Mouse (Mus musculus): ENCODE data around the gene Pi4kb.

Gene Pi4kb

GRCm38 (mm10) chr3:94958295-94958694 lies 16.2 kb upstream of the Pi4kb start:
- DNase-seq, result no peak

GRCm38 (mm10) chr3:94959871-94960270 lies 14.7 kb upstream of the Pi4kb start:
- no peak for DNase-seq

- no peak for DNase-seq
Observed at GRCm38 (mm10) chr3:94960322-94960721, 14.2 kb upstream of the Pi4kb start.

- DNase-seq, result no peak
Observed at GRCm38 (mm10) chr3:94964989-94965388, 9.5 kb upstream of the Pi4kb start.

- no peak for DNase-seq
Observed at GRCm38 (mm10) chr3:94965878-94966277, 8.7 kb upstream of the Pi4kb start.

GRCm38 (mm10) chr3:94972552-94972951 lies 2.0 kb upstream of the Pi4kb start:
- DNase-seq, result no peak

- no peak for DNase-seq
Observed at GRCm38 (mm10) chr3:94973620-94974019, 911 bp upstream of the Pi4kb start.

GRCm38 (mm10) chr3:94974026-94974527 lies 454 bp upstream of the Pi4kb start:
- DNase-seq, result no peak

GRCm38 (mm10) chr3:94984312-94984711 lies 9.8 kb downstream of the Pi4kb start:
- no peak for DNase-seq

- no peak for DNase-seq
Observed at GRCm38 (mm10) chr3:94985513-94985912, 11.0 kb downstream of the Pi4kb start.

- no peak for DNase-seq
Observed at GRCm38 (mm10) chr3:94987578-94987977, 13.0 kb downstream of the Pi4kb start.

- no peak for DNase-seq
Observed at GRCm38 (mm10) chr3:94989159-94989761, 14.7 kb downstream of the Pi4kb start.

GRCm38 (mm10) chr3:94996946-94997345 lies 22.4 kb downstream of the Pi4kb start:
- DNase-seq, result peak; percentile 63

- no peak for DNase-seq
Observed at GRCm38 (mm10) chr3:95002569-95002968, 28.0 kb downstream of the Pi4kb start.

GRCm38 (mm10) chr3:95003273-95003672 lies 28.7 kb downstream of the Pi4kb start:
- DNase-seq, result no peak

- DNase-seq, result no peak
Observed at GRCm38 (mm10) chr3:95005651-95006050, 31.1 kb downstream of the Pi4kb start.

GRCm38 (mm10) chr3:95007706-95008105 lies 33.2 kb downstream of the Pi4kb start:
- DNase-seq, result no peak

GRCm38 (mm10) chr3:95010396-95010795 lies 35.9 kb downstream of the Pi4kb start:
- no peak for DNase-seq

- no peak for DNase-seq
Observed at GRCm38 (mm10) chr3:95012982-95013381, 38.5 kb downstream of the Pi4kb start.

GRCm38 (mm10) chr3:95013699-95014427 lies 39.3 kb downstream of the Pi4kb start:
- DNase-seq, result no peak

GRCm38 (mm10) chr3:95014428-95015151 lies 40.1 kb downstream of the Pi4kb start:
- DNase-seq, result peak; percentile 29

GRCm38 (mm10) chr3:95015337-95015872 lies 40.9 kb downstream of the Pi4kb start, which contains the start of gene Zfp687:
Gene Zfp687 (minus strand): TSS chr3:95015448.
- DNase-seq, result peak; percentile 100

GRCm38 (mm10) chr3:95015891-95016531 lies 41.5 kb downstream of the Pi4kb start:
- DNase-seq, result peak; percentile 92
